Mouse (Mus musculus) C2C12 (cell line): ENCODE measurements around the gene Pex7. TPM values are rescaled to one million over a fixed set of nuclear protein-coding genes. Genes with fewer than 3 reads are reported as not detected.

Experiments
- H3K27me3 ChIP-seq: one replicate; pipeline ENCODE4 v1.6.1; 2011; ENCODE audit not compliant: control insufficient read depth, insufficient read depth, insufficient read length
- H3K36me3 ChIP-seq: one replicate; pipeline ENCODE4 v1.6.1; 2011; ENCODE audit not compliant: control insufficient read depth, insufficient read depth
- H3K4me3 ChIP-seq: one replicate; pipeline ENCODE4 v1.5.1; 2011; ENCODE audit warnings: mild to moderate bottlenecking, control low read depth; ENCODE audit not compliant: poor library complexity, insufficient read depth, severe bottlenecking
- H3K79me2 ChIP-seq: one replicate; pipeline ENCODE4 v1.6.1; 2011; ENCODE audit not compliant: control insufficient read depth, insufficient read depth
- H3K79me3 ChIP-seq: one replicate; pipeline ENCODE4 v1.6.1; 2011; ENCODE audit warnings: low read depth, control low read depth
- H3ac ChIP-seq: one replicate; pipeline ENCODE3; 2011; ENCODE audit warnings: low read depth; ENCODE audit not compliant: control insufficient read depth, insufficient read length
- CEBPB ChIP-seq: IDR thresholded peaks from one replicate; pipeline ENCODE4 v1.6.1; 2011; ENCODE audit warnings: low read depth, mild to moderate bottlenecking, control low read depth, moderate library complexity
- CTCF ChIP-seq: IDR thresholded peaks from one replicate; pipeline ENCODE4 v1.5.1; 2011; ENCODE audit not compliant: control insufficient read depth, insufficient read depth, insufficient read length
- FOSL1 ChIP-seq: IDR thresholded peaks from one replicate; pipeline ENCODE4 v1.8.0; 2011; ENCODE audit warnings: mild to moderate bottlenecking, low read length; ENCODE audit not compliant: poor library complexity, insufficient read depth, severe bottlenecking
- MAX ChIP-seq: IDR thresholded peaks from one replicate; pipeline ENCODE4 v1.6.1; 2011; ENCODE audit warnings: mild to moderate bottlenecking, control low read depth
- MYOD1 ChIP-seq: IDR thresholded peaks from one replicate; pipeline ENCODE4 v1.6.1; 2011; ENCODE audit warnings: low read depth; ENCODE audit not compliant: control insufficient read depth, insufficient read length
- MYOG ChIP-seq: IDR thresholded peaks from one replicate; pipeline ENCODE4 v1.6.1; 2011; ENCODE audit not compliant: control insufficient read depth, insufficient read length; ENCODE audit errors: extremely low read depth
- USF1 ChIP-seq: IDR thresholded peaks from one replicate; pipeline ENCODE4 v1.6.1; 2011; ENCODE audit warnings: low read depth, mild to moderate bottlenecking, control low read depth, moderate library complexity
- polyA plus RNA-seq: library from polyadenylated mRNA; unstranded; fragments of >200 nt; fragmentation: generic; extraction: Trizol; gene quantifications from one replicate; pipeline ENCODE4 v1.2.1, GENCODE M21; 2012; ENCODE audit warnings: missing spikeins

The Pex7 gene
- polyA plus RNA-seq, 1 experiment = 5.0 TPM

DNA sequence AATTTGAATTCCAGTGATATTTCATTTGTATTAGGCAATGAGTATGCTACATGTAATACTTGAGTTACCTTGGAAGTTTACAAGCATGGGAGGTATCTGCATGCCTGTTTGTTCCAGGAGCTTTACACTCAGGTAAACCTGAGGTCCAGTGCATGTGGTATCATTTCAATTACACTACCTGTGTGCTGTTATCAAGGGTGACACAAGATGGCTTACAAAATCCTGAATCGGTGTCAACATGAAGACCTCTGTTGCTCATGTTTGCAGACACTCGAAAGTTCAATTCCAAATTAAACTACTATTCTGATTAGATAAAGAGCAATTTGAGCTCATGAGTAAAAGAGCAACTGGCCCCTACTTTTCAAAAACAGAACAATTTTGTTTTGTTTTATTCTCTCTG lies 3.0 kb upstream of the Pex7 start:
- TF ChIP-seq MYOD1 = no peak
- TF ChIP-seq USF1 = no peak

DNA sequence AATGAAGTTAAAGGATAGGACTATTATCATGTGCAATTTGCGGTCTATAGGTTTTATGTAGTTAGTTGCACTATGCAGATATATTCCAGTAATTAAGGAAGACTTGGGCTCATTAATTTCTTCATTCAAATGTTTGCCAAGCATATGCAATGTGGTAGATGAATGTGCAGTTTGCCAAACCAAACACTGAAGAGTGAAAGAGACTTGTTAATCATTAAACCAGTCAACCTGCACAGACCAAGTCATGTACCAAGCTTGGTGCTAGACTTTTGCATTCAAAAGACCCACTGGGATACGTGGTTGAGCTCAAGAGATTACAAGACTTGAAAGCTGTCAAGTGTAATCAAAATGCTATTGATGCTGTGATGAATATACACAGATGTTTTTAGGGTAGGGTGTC lies 587 bp upstream of the Pex7 start:
- Histone ChIP-seq H3K79me3 (no peaks in the 10 kb centered on the region), H3K36me3 (no peaks in the 10 kb centered on the region), H3ac (no peak overlapping the region), H3K79me2 (no peaks in the 10 kb centered on the region), H3K4me3 (no peak overlapping the region), H3K27me3 (peaks cover 7% of the 10 kb centered on the region)
- TF ChIP-seq MAX = no peak
- TF ChIP-seq CEBPB = no peak
- TF ChIP-seq CTCF = no peak
- no peak for TF ChIP-seq FOSL1
- no peak for TF ChIP-seq MYOD1
- TF ChIP-seq MYOG = no peak
- no peak for TF ChIP-seq USF1

More for the DNA sequence above, 3.0 kb upstream of the Pex7 start:
- Histone ChIP-seq H3ac (no peak overlapping the region), H3K79me3 (no peaks in the 10 kb centered on the region), H3K79me2 (no peaks in the 10 kb centered on the region), H3K4me3 (no peak overlapping the region), H3K36me3 (no peaks in the 10 kb centered on the region), H3K27me3 (peaks cover 12% of the 10 kb centered on the region)

DNA sequence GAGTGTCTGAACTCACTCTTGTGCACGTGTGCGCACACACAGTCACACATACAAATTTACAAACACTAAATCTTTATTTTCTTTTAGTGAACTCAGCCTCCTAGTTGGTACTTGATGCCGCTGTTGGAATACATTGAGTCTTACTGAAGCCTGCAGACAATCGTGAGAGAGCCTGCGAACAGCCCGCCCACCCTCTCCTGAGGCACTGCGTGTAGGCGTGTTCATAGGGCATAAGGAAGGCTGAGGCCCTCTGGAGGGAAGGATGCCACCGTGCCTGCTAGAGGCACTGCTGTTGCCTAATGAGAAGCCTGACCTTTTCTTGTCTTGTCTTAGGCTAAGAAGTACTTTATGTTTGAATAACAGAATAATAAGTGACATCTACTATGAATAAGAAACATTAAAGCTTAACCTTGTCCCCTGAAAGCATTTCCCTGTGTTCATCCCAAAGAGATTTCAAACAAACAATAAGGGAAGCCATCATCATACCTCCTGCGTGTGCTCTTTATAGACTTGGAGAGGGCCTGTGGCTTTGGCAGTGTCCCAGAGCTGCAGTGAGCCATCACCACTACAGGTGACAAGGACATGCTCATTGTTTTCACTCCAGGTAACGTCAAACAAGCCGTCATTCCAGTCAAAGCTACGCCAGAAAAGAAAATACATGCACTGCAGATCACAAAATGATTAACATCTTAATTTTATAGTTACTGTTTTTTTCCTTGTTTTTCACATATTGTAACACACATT lies 3.2 kb downstream of the Pex7 start:
- H3K79me3 ChIP-seq = no peaks in the 10 kb centered on the region
- no peaks in the 10 kb centered on the region for H3K27me3 ChIP-seq
- TF ChIP-seq MAX (no peak), FOSL1 (no peak), MYOD1 (no peak), CEBPB (no peak), USF1 (no peak), CTCF (no peak), MYOG (no peak)
- H3K36me3 ChIP-seq = no peaks in the 10 kb centered on the region
- H3ac ChIP-seq = no peak overlapping the region
- no peak overlapping the region for H3K4me3 ChIP-seq
- H3K79me2 ChIP-seq = no peaks in the 10 kb centered on the region

DNA sequence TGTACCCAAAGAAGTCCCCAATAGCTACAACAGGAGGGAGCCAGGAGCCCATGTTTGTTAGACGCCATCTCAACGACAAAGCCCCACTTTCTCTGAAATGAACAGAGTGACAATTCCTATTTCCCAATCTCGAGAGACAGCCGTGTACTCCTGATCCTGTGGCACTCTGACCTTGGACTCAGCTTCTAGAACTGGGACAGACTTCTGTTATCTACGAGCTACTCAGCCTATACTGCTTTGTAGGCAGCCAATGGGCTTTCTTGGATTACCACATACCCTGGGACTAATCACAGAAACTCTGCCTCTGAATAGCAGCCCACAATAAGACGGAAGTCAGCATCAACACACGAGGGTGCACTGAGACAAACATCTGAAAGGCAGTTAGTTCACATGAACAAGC lies 5.5 kb downstream of the Pex7 start:
- no peaks in the 10 kb centered on the region for H3K79me3 ChIP-seq
- TF ChIP-seq MYOD1 (no peak), MAX (no peak)
- no peaks in the 10 kb centered on the region for H3K79me2 ChIP-seq
- no peak overlapping the region for H3K4me3 ChIP-seq
- no peak overlapping the region for H3ac ChIP-seq
- no peaks in the 10 kb centered on the region for H3K36me3 ChIP-seq
- no peaks in the 10 kb centered on the region for H3K27me3 ChIP-seq

DNA sequence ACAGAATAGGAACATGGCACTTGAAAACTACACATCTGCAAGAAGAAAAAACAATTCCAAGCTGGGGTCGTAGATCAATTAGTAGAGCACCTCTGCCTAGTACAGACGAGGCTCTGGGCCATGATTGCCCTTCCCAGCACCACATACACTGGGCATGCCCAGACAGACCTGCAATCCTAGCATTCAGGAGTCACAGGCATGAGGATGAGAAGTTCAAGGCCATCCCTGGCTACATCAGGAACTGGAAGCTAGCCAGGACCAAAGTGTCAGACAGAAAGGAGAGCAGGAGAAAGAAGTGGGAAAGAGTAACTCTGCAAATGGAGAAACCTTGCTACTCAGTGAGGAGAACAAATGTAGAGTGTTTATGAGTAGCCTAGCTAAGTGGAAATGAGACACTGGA lies 7.3 kb downstream of the Pex7 start:
- Histone ChIP-seq H3K4me3 (no peak overlapping the region), H3ac (no peak overlapping the region), H3K36me3 (no peaks in the 10 kb centered on the region), H3K79me3 (no peaks in the 10 kb centered on the region), H3K27me3 (no peaks in the 10 kb centered on the region), H3K79me2 (no peaks in the 10 kb centered on the region)
- no peak for TF ChIP-seq MYOG
- TF ChIP-seq CTCF = no peak
- no peak for TF ChIP-seq FOSL1
- TF ChIP-seq MAX = no peak
- TF ChIP-seq CEBPB = no peak
- TF ChIP-seq USF1 = no peak
- no peak for TF ChIP-seq MYOD1

DNA sequence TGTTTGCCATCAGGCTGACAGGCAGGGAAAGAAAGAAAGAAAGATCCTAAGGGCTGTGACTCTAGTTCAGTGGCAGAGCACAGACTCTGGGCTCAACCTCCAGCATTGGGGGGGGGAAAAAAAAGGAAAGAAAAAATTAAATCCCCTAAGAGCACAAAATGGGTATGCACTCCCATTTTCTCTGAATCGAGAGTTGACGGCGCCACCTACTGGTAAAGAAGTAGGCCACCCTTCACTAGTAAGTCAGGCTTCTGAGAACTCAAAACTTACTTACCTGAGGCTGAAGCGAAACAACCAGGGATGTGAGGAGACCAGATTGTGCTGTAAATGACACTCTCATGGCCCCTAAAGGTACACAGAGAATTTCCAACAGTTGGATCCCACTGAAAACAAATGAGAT lies 13.5 kb downstream of the Pex7 start:
- H3K27me3 ChIP-seq = no peaks in the 10 kb centered on the region
- H3K79me2 ChIP-seq = no peaks in the 10 kb centered on the region
- TF ChIP-seq CTCF = no peak
- no peak for TF ChIP-seq MYOG
- TF ChIP-seq USF1 = no peak
- no peak for TF ChIP-seq FOSL1
- TF ChIP-seq MAX = no peak
- TF ChIP-seq CEBPB = no peak
- no peak for TF ChIP-seq MYOD1
- H3K79me3 ChIP-seq = no peaks in the 10 kb centered on the region
- no peaks in the 10 kb centered on the region for H3K36me3 ChIP-seq
- H3K4me3 ChIP-seq = no peak overlapping the region
- H3ac ChIP-seq = no peak overlapping the region
